Mouse (Mus musculus) G1E (cell line): ENCODE data around the gene Meis3.

Experiments
- CTCF ChIP-seq: IDR thresholded peaks from 2 replicates; pipeline ENCODE4 v1.5.1; 2012; ENCODE audit warnings: low read depth, low read length, inconsistent platforms, mixed read lengths
- GATA1 ChIP-seq: IDR thresholded peaks from 2 replicates; pipeline ENCODE4 v1.6.1; 2012; ENCODE audit warnings: borderline replicate concordance, low read length, inconsistent platforms, mixed read lengths
- TAL1 ChIP-seq: conservative IDR thresholded peaks from 2 replicates; pipeline ENCODE4 v1.6.1; 2012; ENCODE audit warnings: low read depth, low read length, inconsistent platforms, mixed read lengths

DNA sequence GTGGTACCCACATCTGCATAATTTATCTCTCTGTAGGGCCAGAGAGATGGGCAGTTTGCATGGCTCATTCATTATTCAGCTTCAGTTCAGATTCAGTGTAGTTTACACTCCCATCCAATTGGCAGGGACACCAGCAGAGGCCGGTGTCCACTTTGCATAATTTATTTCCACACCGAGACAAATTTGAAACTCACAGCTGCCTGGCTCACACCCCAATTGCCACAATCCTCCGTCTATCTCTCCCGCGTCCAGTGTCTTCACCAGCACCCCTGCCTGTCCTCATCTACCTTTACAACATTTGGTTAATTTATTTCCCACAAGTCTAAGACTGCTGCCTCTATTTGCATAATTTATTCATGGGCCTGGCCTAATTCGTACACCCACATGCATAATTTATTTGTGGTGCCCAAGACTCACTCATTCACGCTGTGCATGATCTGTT lies 39.9 kb upstream of the Meis3 start:
- TF ChIP-seq CTCF: no peak
- no peak for TF ChIP-seq GATA1
- no peak for TF ChIP-seq TAL1
